Mouse (Mus musculus): ENCODE results near the gene Rbm28. TPM values are rescaled to one million over a fixed set of nuclear protein-coding genes. Genes with fewer than 3 reads are reported as not detected.

The Rbm28 gene
- total RNA-seq, 2 experiments from 2014 or later = 35.5 to 37.3 TPM

DNA sequence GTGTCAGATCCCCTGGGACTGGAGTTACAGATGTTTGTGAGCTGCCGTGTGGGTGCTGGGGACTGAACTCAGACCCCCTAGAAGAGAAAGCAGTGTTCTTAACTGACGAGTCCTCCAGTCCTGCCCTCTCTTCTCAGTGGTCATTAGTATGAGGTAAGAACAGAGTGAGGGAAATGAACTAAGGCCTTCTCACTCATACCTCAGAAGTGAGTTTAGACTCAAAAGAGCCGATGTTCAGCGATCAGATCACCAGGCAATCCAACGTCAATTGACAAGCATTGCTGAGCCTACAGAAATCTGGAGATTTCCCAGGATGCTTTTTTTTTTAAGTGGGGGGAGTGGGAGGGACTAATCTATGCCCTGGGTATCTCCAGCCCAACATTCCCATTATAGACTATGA, 8.5 kb downstream of the Rbm28 start:
- intact Hi-C loops (cut with DNase I) = no loop called here
- DNase-seq (ENCODE audit: low spot score in 2 of 2) = no peak

DNA sequence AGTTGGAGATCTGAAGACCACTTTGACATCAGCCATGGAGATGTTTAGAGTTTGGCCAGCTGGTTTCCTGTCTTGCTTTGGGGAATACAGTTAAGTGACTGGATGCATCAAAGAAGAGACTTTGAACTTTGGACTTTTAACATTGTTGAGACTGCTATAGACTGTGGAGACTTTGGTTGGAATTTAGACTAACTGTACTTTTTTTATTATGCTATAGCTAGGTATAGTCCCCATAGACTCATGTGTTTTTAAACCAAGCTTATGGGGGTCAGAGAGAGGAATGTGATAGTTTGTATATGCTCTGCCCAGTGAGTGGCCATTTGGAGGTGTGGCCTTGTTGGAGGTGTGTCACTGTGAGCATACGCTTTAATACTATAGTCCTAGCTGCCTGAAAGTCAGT, 14.8 kb downstream of the Rbm28 start:
- DNase-seq (ENCODE audit: low spot score in 2 of 2) = no peak
- intact Hi-C loops (cut with DNase I) = no loop called here

DNA sequence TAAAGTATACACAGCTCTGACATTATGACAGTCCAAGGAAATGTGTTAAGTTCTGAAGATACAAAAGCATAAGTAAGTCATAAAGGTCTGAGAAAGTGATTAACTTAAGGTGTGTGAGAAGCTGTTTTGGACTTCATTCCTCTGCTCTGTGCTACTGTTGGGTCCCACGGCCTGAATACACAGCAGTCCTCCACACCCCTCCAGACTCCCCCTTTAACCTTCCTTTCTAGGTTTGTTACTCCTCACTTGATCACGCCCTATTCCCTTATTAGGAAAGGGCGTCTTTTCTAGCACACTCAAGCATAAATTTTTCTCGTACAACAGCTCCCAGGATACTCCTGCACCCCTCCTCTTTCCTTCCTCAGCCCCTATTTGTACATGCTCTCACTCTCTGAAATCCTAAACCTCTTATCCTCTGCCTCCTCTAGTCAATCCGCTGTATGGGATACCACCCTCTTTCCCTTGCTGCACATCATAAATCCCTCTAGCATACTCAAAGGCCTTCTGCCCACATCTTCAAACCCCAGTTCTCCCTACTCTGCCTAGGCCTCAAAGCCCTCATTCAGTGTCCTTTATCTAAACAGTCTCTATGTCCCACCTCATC, 17.3 kb downstream of the Rbm28 start:
- intact Hi-C loops (cut with DNase I) = loop anchor here (10.0 kb wide), 2 partner anchors 313 to 613 kb away; partner anchors contain the start of gene Lrrc4

DNA sequence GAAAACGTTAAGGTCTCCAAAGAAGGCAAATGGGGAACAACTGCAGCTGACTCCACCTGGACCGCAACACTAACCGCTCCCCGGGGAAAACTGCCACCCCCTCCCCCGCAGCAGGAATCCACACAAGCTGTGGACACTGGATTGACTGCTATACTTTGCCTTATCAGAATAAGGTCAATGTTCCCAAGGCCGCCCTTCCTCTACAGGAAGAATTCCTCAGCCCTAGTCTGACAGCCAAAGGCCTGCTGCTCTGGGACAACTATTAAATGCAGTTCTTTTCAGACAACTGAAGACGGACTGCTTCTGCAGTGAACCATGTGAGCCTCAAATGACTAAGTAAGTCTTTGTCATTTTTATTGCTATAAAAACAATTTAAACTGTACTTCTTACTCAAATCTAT, 18.2 kb downstream of the Rbm28 start:
- DNase-seq (ENCODE audit: low spot score in 2 of 2) = no peak
- intact Hi-C loops (cut with DNase I) = loop anchor here (10.0 kb wide), 2 partner anchors 312 to 612 kb away; partner anchors contain the start of gene Lrrc4

More for the DNA sequence above, 17.3 kb downstream of the Rbm28 start:
- no peak for DNase-seq (ENCODE audit: low spot score in 2 of 2)

DNA sequence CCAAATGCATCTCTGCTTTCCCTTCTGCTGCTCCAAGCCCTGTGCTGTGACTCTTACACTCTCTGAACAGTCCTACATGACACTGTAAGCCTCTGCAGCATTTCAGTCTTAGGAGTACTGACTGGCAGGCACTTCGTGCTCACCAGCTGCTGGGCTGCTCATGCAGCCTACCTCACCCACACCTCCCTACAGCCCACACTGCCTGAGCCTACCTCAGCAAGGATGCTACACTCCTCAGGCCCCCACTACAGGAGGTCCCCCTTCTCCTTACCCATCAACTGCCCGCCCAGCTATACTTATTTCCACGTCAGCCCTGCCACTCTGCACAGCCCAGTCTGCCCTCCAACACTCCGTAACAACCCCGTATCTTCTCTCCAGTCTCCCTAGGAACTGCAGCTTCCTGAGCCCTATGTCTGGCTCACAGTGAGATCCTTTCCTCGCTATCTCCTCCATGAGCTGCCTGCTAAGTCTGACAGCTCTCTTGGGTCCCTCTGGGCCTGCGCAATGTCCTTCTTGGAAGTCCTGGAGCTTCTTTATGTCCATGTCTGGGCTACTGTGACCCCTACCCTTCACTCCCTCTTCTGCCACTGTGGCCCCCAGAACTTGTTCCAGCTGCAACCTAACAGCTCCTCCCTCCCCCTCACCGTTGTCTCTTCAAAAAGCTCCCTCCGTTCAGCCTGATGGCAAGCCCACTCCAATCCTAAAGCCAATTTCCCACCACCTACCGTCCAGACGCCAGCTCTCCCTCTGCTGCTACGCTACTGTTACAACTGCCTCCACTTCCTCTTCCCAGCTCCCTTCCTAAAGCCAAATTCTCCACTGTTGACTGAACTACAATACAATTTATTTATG, 19.1 kb downstream of the Rbm28 start:
- intact Hi-C loops (cut with DNase I) = loop anchor here (10.0 kb wide), 2 partner anchors 311 to 611 kb away; partner anchors contain the start of gene Lrrc4
- DNase-seq (ENCODE audit: low spot score in 2 of 2) = peak in 1 of 2 experiments; percentile 17

DNA sequence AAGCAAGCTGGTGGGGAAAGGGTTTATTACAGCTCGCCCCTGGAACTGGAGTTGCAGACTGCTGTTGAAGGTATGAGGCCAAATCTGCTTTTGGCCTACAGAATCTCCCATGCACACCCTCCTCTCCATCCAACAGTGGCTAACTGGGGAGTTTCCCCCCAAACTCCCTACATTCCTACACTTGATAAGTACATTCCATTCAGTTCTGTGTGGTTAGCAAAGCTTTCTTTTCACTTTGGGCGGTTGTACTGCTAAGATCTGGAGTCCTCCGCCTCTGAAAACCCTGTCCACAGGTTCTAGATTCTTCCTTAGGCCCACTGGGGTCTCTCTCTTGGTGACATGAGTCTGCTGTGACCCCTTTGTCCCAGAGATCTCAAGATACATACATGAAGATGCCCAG, 19.8 kb downstream of the Rbm28 start:
- intact Hi-C loops (cut with DNase I) = loop anchor here (5.0 to 10.0 kb wide), 3 partner anchors 118 to 610 kb away; partner anchors contain the start of gene Lrrc4
- no peak for DNase-seq (ENCODE audit: low spot score in 2 of 2)

DNA sequence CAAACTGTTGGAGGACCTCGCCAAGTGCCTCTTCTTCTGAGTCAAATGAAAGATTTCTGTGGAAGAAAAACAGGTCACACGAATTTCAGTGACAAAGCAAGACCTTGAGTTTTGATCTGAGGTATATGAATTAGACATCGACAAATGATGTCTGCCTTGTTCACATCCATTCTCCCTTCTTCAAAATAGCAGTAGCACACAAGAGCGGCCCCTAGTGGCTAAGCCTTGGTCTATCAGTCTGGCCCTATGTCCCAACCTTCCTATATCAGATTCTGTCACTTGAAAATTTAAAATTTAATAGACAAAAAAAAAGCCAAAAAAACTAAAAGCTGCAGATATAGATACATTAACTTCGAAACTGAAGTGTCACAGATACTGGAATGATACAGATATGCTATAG, 21.2 kb downstream of the Rbm28 start:
- intact Hi-C loops (cut with DNase I) = loop anchor here (5.0 to 10.0 kb wide), 3 partner anchors 116 to 609 kb away; partner anchors contain the start of gene Lrrc4
- peak; percentile 63 to 75 for DNase-seq (ENCODE audit: low spot score in 2 of 2)

DNA sequence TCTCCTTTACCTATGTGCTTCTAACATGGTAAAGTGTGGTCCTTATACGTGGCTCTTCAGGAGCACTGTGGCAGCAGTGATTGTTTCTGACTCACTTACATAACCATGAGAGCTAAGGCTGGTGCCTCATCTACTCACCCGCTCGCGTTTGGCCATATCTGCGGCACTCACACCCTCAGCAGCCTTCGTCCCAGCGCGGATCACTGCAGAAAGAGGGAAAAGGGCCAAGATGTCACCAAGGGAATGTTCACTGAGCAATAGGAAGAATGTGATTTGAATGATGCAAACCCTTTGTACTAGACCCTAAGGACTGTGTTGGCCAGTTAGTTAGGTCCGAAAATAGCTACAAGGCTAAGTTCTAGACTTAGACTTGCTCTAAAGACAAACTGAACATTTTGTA, 27.4 kb downstream of the Rbm28 start:
- intact Hi-C loops (cut with DNase I) = no loop called here
- no peak for DNase-seq (ENCODE audit: low spot score in 2 of 2)

DNA sequence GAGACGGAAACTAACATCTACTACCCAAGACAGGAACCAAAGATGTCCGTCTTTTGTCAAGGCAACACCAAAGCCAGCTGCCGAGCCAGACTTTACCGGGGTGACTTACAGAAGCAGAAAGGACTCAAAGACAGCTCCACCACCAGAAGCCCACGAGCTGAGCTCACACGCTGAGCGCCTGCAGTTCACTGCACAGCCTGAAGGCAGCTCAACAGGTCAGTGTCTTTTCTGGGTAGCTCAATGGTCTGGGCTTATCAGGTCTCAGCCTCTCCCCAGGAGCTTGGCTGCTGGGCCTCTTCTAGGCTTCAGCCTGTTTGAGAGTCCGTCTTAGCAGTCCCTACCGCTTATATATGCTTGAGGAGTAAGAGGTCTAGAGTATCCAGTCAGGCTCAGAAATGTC, 31.7 kb downstream of the Rbm28 start:
- no peak for DNase-seq (ENCODE audit: low spot score in 2 of 2)
- intact Hi-C loops (cut with DNase I) = no loop called here

DNA sequence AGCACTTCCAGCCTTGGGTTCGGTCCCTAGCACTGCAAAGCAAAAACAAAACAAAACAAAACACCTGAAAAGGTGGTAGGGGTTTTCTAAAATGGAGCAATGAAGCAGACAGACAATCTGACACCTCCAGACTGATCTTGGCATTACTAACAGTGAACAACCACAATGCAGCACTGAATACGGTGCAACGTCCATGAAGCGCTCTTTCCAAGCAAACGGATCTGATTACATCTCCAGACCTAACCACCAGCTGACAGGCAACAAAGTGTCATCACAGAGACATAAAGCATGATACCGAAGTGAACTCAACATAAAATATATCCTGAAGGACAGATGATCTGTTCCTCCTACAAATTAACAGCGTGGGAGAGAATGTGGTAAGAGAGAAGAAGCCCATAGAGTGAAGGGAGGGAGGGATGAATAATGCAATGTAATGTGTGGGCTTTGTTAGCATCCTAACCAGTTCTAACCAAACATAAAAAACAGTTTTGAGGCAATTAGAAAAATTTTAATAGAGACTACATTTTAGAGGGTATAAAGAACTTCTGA, 37.9 kb downstream of the Rbm28 start:
- intact Hi-C loops (cut with DNase I) = no loop called here
- no peak for DNase-seq (ENCODE audit: low spot score in 2 of 2)

DNA sequence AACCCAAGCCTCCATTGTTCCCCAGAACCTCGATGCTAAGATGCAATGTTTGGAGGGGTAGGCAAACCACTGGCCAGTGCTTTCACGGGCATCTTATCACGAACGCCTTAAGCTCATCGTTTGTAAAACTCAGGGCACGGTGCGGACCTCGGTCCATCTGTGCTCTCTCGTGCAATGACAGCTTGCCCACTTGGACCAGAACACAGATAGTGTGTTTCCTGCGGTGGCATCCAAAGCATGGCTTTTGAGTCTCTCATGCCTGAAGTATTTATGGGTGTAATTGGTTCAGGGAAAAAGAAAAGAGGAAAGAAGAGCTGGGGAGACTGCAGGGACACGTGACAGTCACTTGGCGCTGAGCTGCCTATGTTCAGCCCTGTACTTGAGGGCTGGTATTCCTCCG, 44.8 kb downstream of the Rbm28 start:
- intact Hi-C loops (cut with DNase I) = no loop called here
- DNase-seq (ENCODE audit: low spot score in 2 of 2) = no peak

DNA sequence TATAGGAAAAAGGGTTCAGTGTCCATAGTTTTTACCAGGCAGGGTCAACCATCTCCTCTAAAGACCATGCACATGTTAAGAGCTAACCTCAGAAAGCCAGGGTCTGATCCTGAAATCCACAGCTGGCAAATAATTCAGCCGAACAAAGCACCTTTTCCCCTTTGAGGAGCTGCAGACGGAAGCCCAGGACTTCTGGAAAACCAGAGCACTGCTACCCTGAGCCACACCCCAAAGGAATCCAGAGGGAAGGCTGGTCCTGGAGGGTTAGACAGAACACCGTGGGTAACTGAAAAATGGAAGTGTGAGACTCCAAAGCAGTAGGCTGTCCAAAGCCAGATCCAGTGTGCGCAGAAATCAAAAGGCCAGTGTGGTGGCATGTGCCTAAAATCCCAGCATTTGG, 45.8 kb downstream of the Rbm28 start:
- intact Hi-C loops (cut with DNase I) = no loop called here
- DNase-seq (ENCODE audit: low spot score in 2 of 2) = no peak

DNA sequence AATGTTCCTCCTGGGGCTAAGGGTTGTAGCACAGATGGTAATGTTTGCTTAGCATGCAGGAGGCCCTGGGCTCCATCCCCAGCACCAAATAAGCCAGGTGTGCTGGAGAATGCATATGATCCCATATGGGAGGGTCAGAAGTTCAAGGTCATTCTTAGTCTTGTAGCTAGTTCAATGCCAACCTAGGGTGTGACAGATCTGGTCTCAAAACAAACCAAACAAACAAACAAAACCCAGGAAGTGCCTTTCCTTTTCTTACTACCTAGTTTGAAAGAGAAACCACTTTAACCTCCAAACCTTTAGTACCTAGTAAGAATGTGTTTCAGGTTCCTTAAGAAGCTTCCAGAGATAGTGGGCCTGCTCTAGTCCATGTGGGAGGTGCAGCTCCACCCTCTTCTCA, 46.6 kb downstream of the Rbm28 start:
- intact Hi-C loops (cut with DNase I) = no loop called here
- DNase-seq (ENCODE audit: low spot score in 2 of 2) = no peak

DNA sequence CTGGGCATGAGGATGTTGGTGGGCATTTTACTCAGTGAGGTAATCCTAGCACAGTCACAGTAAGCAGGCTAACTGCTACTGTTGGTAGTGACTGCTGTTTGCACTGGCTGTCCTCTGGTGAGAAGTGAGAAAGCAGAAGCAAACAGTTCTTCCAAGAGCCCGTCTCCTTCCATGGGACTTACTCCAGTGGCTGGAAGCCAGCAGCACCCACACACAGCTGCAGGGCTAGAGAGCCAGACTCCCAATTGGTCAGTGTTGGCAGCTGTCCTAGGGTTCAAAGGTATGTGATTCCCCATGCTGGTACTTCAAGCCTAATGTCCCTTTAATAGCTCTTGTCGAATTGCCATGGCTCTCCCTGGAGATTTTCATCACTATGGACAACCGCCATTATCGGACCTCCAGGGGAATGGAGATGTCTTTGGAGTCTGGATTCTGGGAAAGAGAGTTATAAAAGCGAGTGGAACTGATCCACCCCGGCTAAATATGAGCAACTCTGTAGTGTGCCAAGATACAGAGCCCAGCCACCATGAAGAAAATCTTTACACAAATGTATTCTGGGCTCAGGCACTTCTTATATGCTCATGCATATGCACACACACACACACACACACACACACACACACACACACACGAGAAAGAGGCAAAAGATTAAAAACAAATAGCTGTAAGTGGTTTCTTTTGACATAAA, 47.2 kb downstream of the Rbm28 start:
- peak; percentile 54 to 77 for DNase-seq (ENCODE audit: low spot score in 2 of 2)
- intact Hi-C loops (cut with DNase I) = no loop called here

DNA sequence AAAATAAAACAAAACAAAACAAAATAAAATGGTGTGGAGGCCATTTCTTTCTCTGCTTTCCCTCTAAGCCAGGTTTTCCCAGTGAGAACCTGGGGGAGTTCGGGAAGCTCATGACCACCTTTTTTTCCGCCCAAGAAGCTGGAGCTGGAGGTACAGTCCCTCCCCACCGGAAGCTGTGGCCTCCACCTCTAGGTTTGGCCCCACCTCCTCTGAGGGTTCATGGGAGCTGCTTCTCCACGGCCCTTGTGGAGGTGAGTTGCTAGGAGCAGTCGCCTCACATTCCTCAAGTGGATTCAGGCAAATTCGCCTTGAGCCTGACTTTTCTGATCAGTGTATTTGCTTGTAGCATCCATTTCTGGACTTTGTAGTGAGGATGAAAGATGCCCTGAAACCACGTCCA, 49.0 kb downstream of the Rbm28 start:
- intact Hi-C loops (cut with DNase I) = no loop called here
- no peak for DNase-seq (ENCODE audit: low spot score in 2 of 2)

DNA sequence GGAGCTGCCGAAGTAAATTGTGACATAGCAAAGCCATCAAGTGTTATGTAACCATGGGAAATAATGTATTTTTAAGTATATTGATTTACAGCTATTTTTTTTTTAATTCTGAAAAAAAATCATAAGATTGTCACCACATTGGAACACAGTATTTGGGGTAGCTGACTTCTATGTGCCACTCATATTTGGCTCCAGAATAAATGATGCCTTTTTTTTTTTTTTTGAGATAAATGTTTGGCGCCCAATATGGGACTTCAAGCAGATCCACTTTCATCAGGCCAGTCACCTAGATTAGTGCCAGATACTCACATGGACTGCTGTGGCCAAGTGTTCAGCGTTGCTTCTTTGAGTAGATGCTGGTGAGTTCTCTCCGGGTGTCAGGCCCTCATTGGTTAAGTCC, 53.3 kb downstream of the Rbm28 start:
- DNase-seq (ENCODE audit: low spot score in 2 of 2) = no peak
- intact Hi-C loops (cut with DNase I) = no loop called here

DNA sequence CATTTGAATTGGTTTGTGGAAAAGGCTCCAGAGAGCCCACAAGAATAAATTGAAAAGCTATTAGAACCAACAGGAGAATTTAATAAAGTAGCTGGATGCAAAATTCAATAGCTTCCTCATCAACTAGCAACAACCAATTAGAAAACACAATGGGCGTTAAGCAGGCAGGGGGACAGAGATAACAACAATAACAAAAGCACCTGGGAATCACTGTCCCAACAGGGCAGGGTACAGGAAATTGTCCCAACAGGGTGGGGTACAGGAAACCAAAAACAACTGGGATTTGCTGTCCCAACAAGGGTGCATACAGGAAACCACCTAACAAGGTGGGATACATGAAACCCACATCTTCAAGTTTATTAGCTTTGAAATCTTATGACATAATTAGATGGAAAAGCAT, 56.4 kb downstream of the Rbm28 start:
- intact Hi-C loops (cut with DNase I) = no loop called here
- DNase-seq (ENCODE audit: low spot score in 2 of 2) = no peak

DNA sequence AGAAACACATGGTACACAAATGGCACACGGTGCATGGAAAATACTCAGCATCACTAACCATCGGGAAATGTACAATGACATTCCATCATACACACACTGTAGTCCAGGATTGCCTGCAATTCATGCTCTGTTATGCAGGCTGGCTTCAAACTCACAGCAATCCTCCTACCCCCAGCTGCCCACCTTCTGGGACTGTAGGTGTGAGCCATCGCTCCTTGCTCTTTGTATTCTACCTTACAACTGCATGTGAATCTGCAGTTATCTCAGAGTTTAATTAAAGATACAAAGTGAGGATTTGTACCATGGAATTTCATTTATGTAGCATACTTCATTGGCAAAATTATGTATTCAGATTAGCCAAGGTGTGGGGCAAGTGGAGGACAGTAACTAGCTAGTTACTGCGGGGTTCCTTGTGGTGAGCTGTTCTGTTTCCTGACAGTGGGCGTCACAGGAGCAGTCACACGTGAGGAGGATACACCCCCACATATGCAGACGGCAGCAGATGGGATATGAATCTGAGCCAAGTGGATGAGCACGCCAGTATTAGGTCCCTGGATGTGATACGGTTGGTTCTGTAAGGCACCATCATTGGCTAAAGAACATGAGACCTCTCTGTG, 63.5 kb downstream of the Rbm28 start:
- intact Hi-C loops (cut with DNase I) = no loop called here

DNA sequence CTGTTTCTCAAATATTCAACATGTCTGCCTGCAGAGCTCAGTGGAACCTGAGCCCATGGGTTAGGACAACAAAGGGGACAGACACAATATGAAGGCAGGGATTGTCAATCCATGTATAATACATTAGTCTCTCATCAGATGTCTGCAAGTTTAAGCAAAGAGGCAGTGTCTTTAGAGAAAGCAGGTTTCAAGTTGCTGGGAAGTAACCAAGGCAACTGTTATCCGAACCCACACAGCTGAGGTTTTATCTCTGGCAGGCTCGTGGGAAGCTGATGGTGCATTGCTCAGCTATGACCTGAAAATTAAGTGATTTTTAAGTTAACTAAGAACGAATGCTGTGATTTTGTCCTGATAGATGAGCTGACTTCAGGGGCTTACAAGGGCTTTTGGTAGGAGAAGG, 64.4 kb downstream of the Rbm28 start:
- peak; percentile 58 to 76 for DNase-seq (ENCODE audit: low spot score in 2 of 2)
- intact Hi-C loops (cut with DNase I) = no loop called here

More for the DNA sequence above, 63.5 kb downstream of the Rbm28 start:
- DNase-seq (ENCODE audit: low spot score in 2 of 2) = peak; percentile 56 to 73

All from left cerebral cortex, postnatal 14 days (tissue).